Mouse (Mus musculus): ENCODE measurements around the gene Igsf1.

Igsf1 gene

GRCm38 (mm10) chrX:49797213-49798019 lies at the start of gene Igsf1:
TSS of gene Igsf1 (minus strand) at chrX:49797749.
- DNase-seq, result peak; percentile 12

- no peak for DNase-seq
Observed at GRCm38 (mm10) chrX:49770828-49771227, 26.7 kb downstream of the Igsf1 start.

GRCm38 (mm10) chrX:49745192-49745591 lies 52.4 kb downstream of the Igsf1 start:
- DNase-seq, result no peak

GRCm38 (mm10) chrX:49734959-49735358 lies 62.6 kb downstream of the Igsf1 start, which contains the start of gene Olfr1321:
TSS of gene Olfr1321 (minus strand) at chrX:49735059.
- DNase-seq, result no peak
